Comparison of ENCODE assay signal across 20 mouse cellular contexts in genomic region chr7:4950561-4951342, GRCm38 (mm10). TPM values are rescaled to one million over a fixed set of nuclear protein-coding genes. Genes with fewer than 3 reads are reported as not detected.
DNase-seq lines count a peak whose midpoint lies in the region; ATAC-seq lines count a peak whose summit lies in the region.
"Had no signal": no experiment of that assay in that cellular context is flagged by ENCODE, and none has a peak within 500 bp of the region (broad histone marks: within the 10 kb centered on the region; RNA-seq: fewer than 3 reads in every experiment).

No protein-coding gene starts in this region.

- no peak overlapping the region for H3K9ac ChIP-seq in heart, embryonic 12.5 days
- no peak overlapping the region for H3K9ac ChIP-seq in intestine, embryonic 15.5 days
- no peak overlapping the region for H3K9ac ChIP-seq in forebrain, embryonic 11.5 days (ENCODE audit: low read length)
- H3K9ac ChIP-seq: heart, embryonic 15.5 days; hindbrain, embryonic 14.5 days; liver, embryonic 13.5 days; midbrain, embryonic 12.5 days had no signal

- WGBS in heart, embryonic 12.5 days: 72% methylated on average over 19 of the region's 19 CpGs
- WGBS in intestine, embryonic 15.5 days: 79% methylated on average over 19 of the region's 19 CpGs
- WGBS in forebrain, embryonic 11.5 days: 89% methylated on average over 19 of the region's 19 CpGs

- no peak for ATAC-seq in heart, embryonic 12.5 days (ENCODE audit: insufficient number of reproducible peaks, low FRiP score)
- peak; percentile 81 for ATAC-seq in intestine, embryonic 15.5 days
- ATAC-seq in erythroid progenitor cell, adult 5-6 weeks (replicated peaks; ENCODE audit: low FRiP score, poor library complexity, severe bottlenecking): no peak
- ATAC-seq in forebrain, embryonic 11.5 days (replicated peaks; ENCODE audit: low FRiP score): no peak
- ATAC-seq: forebrain, embryonic 14.5 days; lung, postnatal 0 days had no signal

- no peak overlapping the region for H3K4me2 ChIP-seq in heart, embryonic 12.5 days
- H3K4me2 ChIP-seq in intestine, embryonic 15.5 days (replicated peaks): no peak overlapping the region
- H3K4me2 ChIP-seq in forebrain, embryonic 11.5 days (ENCODE audit: low read depth, low read length, severe bottlenecking): no peak overlapping the region
- H3K4me2 ChIP-seq: heart, embryonic 15.5 days; hindbrain, embryonic 14.5 days; liver, embryonic 13.5 days; midbrain, embryonic 12.5 days had no signal

- peak; percentile 98 for DNase-seq in heart, adult 11 months
- peak; percentile 39 for DNase-seq in 416B (ENCODE audit: low read depth)
- DNase-seq in adrenal gland, postnatal 14 days: peak; percentile 68
- no peak for DNase-seq in frontal cortex, adult 2 months (ENCODE audit: extremely low spot score in 1 of 2, low spot score in 1 of 2)
- no peak for DNase-seq in forebrain, embryonic 11.5 days (ENCODE audit: low spot score)
- DNase-seq: cerebellum, adult 8-10 months; kidney, adult 18-20 months; kidney, postnatal 25 days; layer of hippocampus, postnatal 36 days; left cerebral cortex, postnatal 4 days; liver, embryonic 13.5 days; thymus, postnatal 4 days had no signal

- no peaks in the 10 kb centered on the region for H3K36me3 ChIP-seq in heart, embryonic 12.5 days
- H3K36me3 ChIP-seq in intestine, embryonic 15.5 days: no peaks in the 10 kb centered on the region
- no peaks in the 10 kb centered on the region for H3K36me3 ChIP-seq in forebrain, embryonic 11.5 days (ENCODE audit: control insufficient read depth, insufficient read depth, low read length)
- H3K36me3 ChIP-seq: heart, embryonic 15.5 days; liver, embryonic 13.5 days; midbrain, embryonic 12.5 days had no signal

- no peak overlapping the region for H3K27ac ChIP-seq in heart, embryonic 12.5 days (ENCODE audit: poor library complexity, severe bottlenecking)
- no peak overlapping the region for H3K27ac ChIP-seq in intestine, embryonic 15.5 days
- H3K27ac ChIP-seq in forebrain, embryonic 11.5 days (ENCODE audit: low read depth, low read length): no peak overlapping the region
- H3K27ac ChIP-seq: heart, embryonic 15.5 days; hindbrain, embryonic 14.5 days; liver, embryonic 13.5 days; midbrain, embryonic 12.5 days had no signal

- H3K4me3 ChIP-seq in heart, embryonic 12.5 days: no peak overlapping the region
- no peak overlapping the region for H3K4me3 ChIP-seq in intestine, embryonic 15.5 days (replicated peaks)
- H3K4me3 ChIP-seq in forebrain, embryonic 11.5 days (ENCODE audit: low read depth, low read length): no peak overlapping the region
- H3K4me3 ChIP-seq: heart, embryonic 15.5 days; liver, embryonic 13.5 days; midbrain, embryonic 12.5 days had no signal

- no peaks in the 10 kb centered on the region for H3K9me3 ChIP-seq in heart, embryonic 12.5 days (replicated peaks)
- H3K9me3 ChIP-seq in intestine, embryonic 15.5 days: no peaks in the 10 kb centered on the region
- no peaks in the 10 kb centered on the region for H3K9me3 ChIP-seq in forebrain, embryonic 11.5 days (ENCODE audit: control insufficient read depth, low read length)
- H3K9me3 ChIP-seq: heart, embryonic 15.5 days; liver, embryonic 13.5 days; midbrain, embryonic 12.5 days had no signal

- no peaks in the 10 kb centered on the region for H3K27me3 ChIP-seq in heart, embryonic 12.5 days (replicated peaks)
- no peaks in the 10 kb centered on the region for H3K27me3 ChIP-seq in intestine, embryonic 15.5 days (replicated peaks)
- no peaks in the 10 kb centered on the region for H3K27me3 ChIP-seq in forebrain, embryonic 11.5 days (ENCODE audit: control insufficient read depth, insufficient read depth, low read length)
- H3K27me3 ChIP-seq: heart, embryonic 15.5 days; midbrain, embryonic 12.5 days had no signal

- peaks cover 25% of the 10 kb centered on the region for H3K4me1 ChIP-seq in heart, embryonic 12.5 days (replicated peaks)
- H3K4me1 ChIP-seq in intestine, embryonic 15.5 days (replicated peaks): no peaks in the 10 kb centered on the region
- H3K4me1 ChIP-seq in forebrain, embryonic 11.5 days (replicated peaks; ENCODE audit: control insufficient read depth, insufficient read depth, low read length): no peaks in the 10 kb centered on the region
- H3K4me1 ChIP-seq: liver, embryonic 13.5 days; midbrain, embryonic 12.5 days had no signal

RNA-seq across cellular contexts. Expression of gene Sbk2, which starts 13.5 kb away (rescaled TPM):
- polyA plus RNA-seq in heart, embryonic 12.5 days (2016; fragmentation: Nextera tagmentation; extraction: Ambion mirVana): 2.1 and 2.6 TPM in 2 replicates
- total RNA-seq in adrenal gland, postnatal 14 days (2021): 0.63 TPM in 1 of 2 replicates, not detected in the other
- polyA plus RNA-seq in intestine, embryonic 15.5 days (2015; fragmentation: Nextera tagmentation; extraction: Ambion mirVana): 0.23 and 0.39 TPM in 2 replicates
- total RNA-seq in erythroid progenitor cell, adult 5-6 weeks (2015; ENCODE audit: low replicate concordance): not detected in 2 replicates
- total RNA-seq in erythroid progenitor cell, adult 5-6 weeks (2017; ENCODE audit: low replicate concordance): not detected in 2 replicates
- polyA plus RNA-seq in frontal cortex, adult 2 months (2012; rRNA removed): 0.22 and 0.27 TPM in 2 replicates
- polyA plus RNA-seq in forebrain, embryonic 11.5 days (2014; fragmentation: Nextera tagmentation; extraction: Ambion mirVana): 0.33 TPM in 1 of 2 replicates, not detected in the other
- total RNA-seq: left cerebral cortex, postnatal 4 days had no signal
- polyA plus RNA-seq: forebrain, embryonic 14.5 days; hindbrain, embryonic 14.5 days; liver, embryonic 13.5 days had no signal

RNA-seq across cellular contexts. Expression of gene Sbk3, which starts 20.2 kb away (rescaled TPM):
- polyA plus RNA-seq in heart, embryonic 12.5 days (2016; fragmentation: Nextera tagmentation; extraction: Ambion mirVana): 0.08 and 0.17 TPM in 2 replicates
- 0.37 and 0.64 TPM in 2 replicates for total RNA-seq in adrenal gland, postnatal 14 days (2021)
- polyA plus RNA-seq in intestine, embryonic 15.5 days (2015; fragmentation: Nextera tagmentation; extraction: Ambion mirVana): not detected in 2 replicates
- not detected in 2 replicates for total RNA-seq in erythroid progenitor cell, adult 5-6 weeks (2015; ENCODE audit: low replicate concordance)
- not detected in 2 replicates for total RNA-seq in erythroid progenitor cell, adult 5-6 weeks (2017; ENCODE audit: low replicate concordance)
- polyA plus RNA-seq in frontal cortex, adult 2 months (2012; rRNA removed): 2.2 and 2.5 TPM in 2 replicates
- 0.12 TPM in 1 of 2 replicates, not detected in the other for polyA plus RNA-seq in forebrain, embryonic 11.5 days (2014; fragmentation: Nextera tagmentation; extraction: Ambion mirVana)
- polyA plus RNA-seq: liver, embryonic 13.5 days; midbrain, embryonic 12.5 days had no signal

RNA-seq across cellular contexts. Expression of gene Ssc5d, which starts 25.2 kb away (rescaled TPM):
- polyA plus RNA-seq in heart, embryonic 12.5 days (2016; fragmentation: Nextera tagmentation; extraction: Ambion mirVana): 1.5 and 1.7 TPM in 2 replicates
- 3.9 and 5.0 TPM in 2 replicates for total RNA-seq in adrenal gland, postnatal 14 days (2021)
- 2.7 and 3.5 TPM in 2 replicates for polyA plus RNA-seq in intestine, embryonic 15.5 days (2015; fragmentation: Nextera tagmentation; extraction: Ambion mirVana)
- not detected in 2 replicates for total RNA-seq in erythroid progenitor cell, adult 5-6 weeks (2015; ENCODE audit: low replicate concordance)
- not detected in 2 replicates for total RNA-seq in erythroid progenitor cell, adult 5-6 weeks (2017; ENCODE audit: low replicate concordance)
- 11.1 and 12.5 TPM in 2 replicates for polyA plus RNA-seq in frontal cortex, adult 2 months (2012; rRNA removed)
- polyA plus RNA-seq in forebrain, embryonic 11.5 days (2014; fragmentation: Nextera tagmentation; extraction: Ambion mirVana): 0.79 and 0.91 TPM in 2 replicates

RNA-seq across cellular contexts. Expression of gene Nat14, which starts 28.9 kb away (rescaled TPM):
- polyA plus RNA-seq in heart, embryonic 12.5 days (2016; fragmentation: Nextera tagmentation; extraction: Ambion mirVana): 4.6 and 5.5 TPM in 2 replicates
- total RNA-seq in adrenal gland, postnatal 14 days (2021): 6.6 and 8.1 TPM in 2 replicates
- polyA plus RNA-seq in intestine, embryonic 15.5 days (2015; fragmentation: Nextera tagmentation; extraction: Ambion mirVana): 3.0 and 3.5 TPM in 2 replicates
- 2.9 TPM in 1 of 2 replicates, not detected in the other for total RNA-seq in erythroid progenitor cell, adult 5-6 weeks (2015; ENCODE audit: low replicate concordance)
- 0.64 and 4.4 TPM in 2 replicates for total RNA-seq in erythroid progenitor cell, adult 5-6 weeks (2017; ENCODE audit: low replicate concordance)
- polyA plus RNA-seq in frontal cortex, adult 2 months (2012; rRNA removed): 99.2 and 108 TPM in 2 replicates
- 10.8 and 12.6 TPM in 2 replicates for polyA plus RNA-seq in forebrain, embryonic 11.5 days (2014; fragmentation: Nextera tagmentation; extraction: Ambion mirVana)

RNA-seq across cellular contexts. Expression of gene Zfp628, which starts 35.7 kb away (rescaled TPM):
- polyA plus RNA-seq in heart, embryonic 12.5 days (2016; fragmentation: Nextera tagmentation; extraction: Ambion mirVana): 2.6 and 2.9 TPM in 2 replicates
- 13.7 and 16.2 TPM in 2 replicates for total RNA-seq in adrenal gland, postnatal 14 days (2021)
- polyA plus RNA-seq in intestine, embryonic 15.5 days (2015; fragmentation: Nextera tagmentation; extraction: Ambion mirVana): 2.9 and 3.4 TPM in 2 replicates
- 7.1 and 8.6 TPM in 2 replicates for total RNA-seq in erythroid progenitor cell, adult 5-6 weeks (2015; ENCODE audit: low replicate concordance)
- 4.6 and 11.6 TPM in 2 replicates for total RNA-seq in erythroid progenitor cell, adult 5-6 weeks (2017; ENCODE audit: low replicate concordance)
- 9.6 and 10.8 TPM in 2 replicates for polyA plus RNA-seq in frontal cortex, adult 2 months (2012; rRNA removed)
- 4.8 and 5.0 TPM in 2 replicates for polyA plus RNA-seq in forebrain, embryonic 11.5 days (2014; fragmentation: Nextera tagmentation; extraction: Ambion mirVana)

Comparison
In these comparisons a context has a peak if more than half of its experiments do, and no peak if none do; other contexts are left out.
1. DNase-seq: peak in heart, adult 11 months (single experiment), 416B (single experiment) and adrenal gland, postnatal 14 days (single experiment); none in frontal cortex, adult 2 months (0 of 2) and forebrain, embryonic 11.5 days (single experiment).